Mouse (Mus musculus) c-Kit-negative CD71-positive TER-119-positive erythroid progenitor cells, embryonic 14.5 days (primary cell): ENCODE results near the gene Gm48552.

Experiments used
- DNase-seq: peaks from one replicate; pipeline ENCODE4 v3.0.0-alpha.2; 2013; ENCODE audit warnings: low read depth, low spot score

Gene Gm48552

DNA sequence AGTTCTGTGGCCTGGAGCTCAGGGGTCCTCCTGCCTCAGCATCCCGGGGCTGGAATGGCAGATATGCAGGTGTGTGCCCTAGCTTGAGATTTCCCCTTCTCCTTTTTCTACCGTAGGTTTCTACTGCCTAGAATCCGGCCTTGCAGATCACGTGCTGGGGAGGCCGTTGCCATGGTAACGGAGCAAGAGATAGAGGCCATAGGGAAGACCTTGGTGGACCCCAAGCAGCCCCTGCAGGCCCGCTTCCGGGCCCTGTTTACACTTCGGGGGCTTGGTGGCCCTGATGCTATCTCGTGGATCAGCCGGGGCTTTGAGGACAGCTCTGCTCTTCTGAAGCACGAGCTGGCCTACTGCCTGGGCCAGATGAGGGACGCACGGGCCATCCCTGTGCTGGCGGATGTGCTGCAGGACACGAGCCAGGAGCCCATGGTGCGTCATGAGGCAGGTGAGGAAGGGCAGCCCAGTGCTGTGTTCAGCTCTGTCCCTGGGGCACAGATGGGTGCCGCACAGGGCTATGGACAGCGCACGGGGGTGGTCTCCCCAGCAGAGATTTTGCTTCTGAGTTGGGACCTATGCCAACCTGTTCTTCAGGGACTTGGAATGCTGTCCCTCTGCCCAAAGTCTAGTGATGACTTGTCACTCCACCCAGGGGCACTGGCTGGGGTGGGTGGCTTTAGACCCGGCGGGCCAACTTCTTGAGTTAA lies 3.0 kb upstream of the Gm48552 start:
- no peak for DNase-seq

DNA sequence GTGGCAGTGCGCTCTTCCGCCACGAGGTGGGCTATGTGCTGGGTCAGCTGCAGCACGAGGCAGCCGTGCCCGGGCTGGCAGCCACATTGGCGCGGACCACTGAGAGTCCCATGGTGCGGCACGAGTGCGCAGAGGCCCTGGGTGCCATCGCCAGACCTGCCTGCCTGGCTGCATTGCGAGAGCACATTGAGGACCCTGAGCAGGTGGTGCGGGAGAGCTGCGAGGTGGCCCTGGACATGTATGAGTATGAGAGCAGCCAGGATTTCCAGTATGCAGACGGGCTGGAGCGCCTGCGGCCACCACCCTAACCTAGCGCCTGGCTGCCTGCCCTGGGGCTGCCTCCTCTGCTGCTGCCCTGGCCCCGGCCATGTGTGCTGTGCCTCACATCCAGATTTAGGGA lies 1.1 kb upstream of the Gm48552 start:
- no peak for DNase-seq

DNA sequence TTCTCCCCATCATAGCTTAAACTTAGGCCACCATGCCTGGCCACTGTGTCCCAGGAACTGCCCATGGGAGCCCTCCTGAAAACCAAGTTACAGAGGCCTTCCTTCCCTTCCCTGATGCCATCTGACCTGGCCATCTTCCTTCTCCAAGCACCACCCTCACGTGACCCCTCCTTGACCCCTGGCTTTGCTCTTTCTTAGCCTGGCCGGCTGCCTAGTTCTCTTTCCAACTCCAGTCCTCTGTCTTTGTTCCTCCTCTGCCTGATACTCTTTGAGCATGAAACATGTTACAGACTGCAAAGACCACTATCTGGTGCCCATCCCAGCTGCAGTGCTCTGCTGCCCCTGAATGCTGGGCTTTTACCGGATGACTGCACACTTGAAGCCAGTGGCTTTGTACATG lies 568 bp downstream of the Gm48552 start:
- no peak for DNase-seq

DNA sequence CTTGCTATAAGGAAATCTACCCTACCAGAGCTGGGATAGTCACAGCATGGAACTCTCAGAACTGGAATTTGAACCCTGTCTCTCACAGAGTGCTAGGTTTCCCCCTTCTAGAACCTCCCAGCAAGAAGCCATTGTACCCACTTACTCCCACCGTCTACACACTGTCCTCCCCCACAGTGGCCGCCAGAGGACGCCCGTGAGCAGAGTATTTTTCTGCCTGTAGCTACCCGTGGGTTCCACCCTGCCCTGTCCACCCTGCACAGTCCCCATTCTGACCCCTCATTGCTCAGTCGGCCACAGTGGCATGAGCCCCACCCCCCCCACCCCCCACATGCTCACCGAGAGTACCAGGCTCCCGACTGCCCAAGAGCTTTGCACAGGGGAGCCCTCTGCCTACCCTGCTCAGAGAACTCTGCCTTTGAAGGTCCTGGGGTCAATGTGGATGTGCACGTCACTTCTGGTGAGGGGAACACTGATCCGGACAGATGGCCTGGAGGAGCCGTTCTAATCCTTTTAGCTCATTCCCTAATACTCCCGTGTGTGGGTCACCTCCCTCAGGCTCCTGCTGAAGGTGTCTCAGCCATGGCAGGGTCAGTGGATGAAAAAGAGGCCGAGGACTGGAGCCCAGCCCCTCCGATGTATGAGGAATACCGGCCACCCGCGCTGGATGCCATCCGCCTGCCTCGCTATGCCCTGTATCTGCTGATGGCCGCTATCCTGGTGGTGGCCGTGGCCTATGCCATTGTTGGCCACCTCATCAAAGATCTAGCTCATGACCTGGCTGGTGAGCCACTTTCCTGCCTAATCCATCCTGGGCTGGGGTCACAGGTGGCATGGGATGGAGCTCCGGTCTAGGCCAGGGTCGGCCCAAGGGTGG lies 1.2 kb downstream of the Gm48552 start:
- no peak for DNase-seq

DNA sequence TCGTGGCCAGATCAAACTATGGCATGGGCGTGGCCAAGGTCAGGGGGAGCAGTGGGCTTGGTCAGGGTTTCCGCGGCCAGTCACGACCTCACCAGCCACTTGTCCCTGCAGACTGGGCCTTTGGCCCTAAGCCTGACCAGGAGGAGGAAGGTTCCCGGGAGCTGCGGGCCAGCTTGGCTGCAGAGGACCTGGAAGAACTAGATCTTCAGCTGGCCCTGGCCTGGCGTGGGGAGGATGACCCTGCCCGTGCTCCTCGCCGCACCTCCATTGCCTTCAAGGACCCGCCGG lies 1.8 kb downstream of the Gm48552 start:
- DNase-seq = no peak

DNA sequence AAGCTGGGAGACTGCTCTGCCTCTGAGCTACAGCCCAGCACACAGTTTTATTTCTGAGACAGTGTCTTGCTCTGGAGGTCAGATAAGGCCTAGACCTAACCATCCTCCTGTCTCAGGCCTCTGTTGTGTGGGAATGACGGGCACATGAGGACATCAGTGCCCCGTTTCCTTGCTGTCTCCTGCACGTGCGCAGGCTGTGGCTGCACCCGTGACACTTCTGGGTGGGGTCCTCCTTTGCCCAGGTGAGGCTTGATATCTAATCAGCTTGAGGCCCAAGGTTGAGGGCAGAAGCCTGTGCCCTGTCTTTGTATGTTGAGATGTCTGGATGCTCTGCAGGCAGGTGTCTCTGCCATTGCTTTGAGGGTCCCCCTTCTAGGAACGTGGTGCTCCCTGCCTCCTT lies 3.5 kb downstream of the Gm48552 start:
- no peak for DNase-seq

DNA sequence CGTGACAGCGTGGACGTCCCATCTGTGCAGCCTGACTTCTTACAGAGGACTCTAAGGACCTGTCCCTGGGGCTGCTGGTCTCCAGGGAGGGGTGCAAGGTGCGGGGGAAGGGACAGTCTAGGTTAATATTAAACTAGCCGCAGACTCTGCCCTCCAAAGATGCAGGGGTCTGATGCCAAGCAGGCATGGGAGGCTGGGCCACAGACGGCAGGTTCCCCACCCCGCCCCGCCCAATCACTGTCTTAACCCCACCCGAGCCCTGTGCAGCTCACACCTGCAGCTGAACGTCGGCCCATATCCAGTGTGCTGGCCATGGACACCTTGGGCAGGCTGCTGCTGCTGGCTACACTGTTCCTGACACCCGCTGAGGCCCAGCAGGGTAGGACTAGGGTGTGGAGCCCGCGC lies 4.0 kb downstream of the Gm48552 start, which contains the start of gene Smim24:
Smim24 (plus strand) TSS at position 271 of the 405 bp plus-strand sequence.
- no peak for DNase-seq

DNA sequence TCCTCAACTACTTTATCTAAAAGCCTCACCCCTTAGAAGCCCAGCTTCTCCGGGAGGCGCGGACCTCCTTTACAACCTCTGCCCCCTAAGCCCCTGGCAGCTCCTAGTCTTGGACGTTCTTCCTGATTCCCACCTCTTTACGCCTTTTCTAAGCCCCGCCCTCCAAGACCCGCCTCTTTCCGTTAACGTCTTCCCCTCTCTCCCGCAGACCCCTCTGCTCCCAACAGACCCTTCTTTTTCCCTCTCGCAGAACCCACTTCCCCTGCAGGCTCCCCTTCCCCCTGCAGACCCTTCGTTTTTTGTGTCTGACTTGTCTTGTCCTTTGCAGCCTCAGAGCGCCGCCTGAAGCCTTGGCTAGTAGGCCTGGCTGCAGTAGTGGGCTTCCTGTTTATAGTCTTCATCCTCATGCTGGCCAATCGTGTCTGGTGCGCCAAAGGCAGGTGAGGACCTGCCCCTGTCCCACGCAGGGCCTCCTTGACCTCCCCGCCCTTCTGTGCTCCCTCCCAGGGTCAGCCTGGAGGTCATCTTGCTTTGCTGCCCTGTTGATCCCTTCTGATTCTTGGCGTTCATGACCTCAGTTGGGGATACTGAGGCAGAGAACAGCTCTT lies 4.8 kb downstream of the Gm48552 start:
- DNase-seq = no peak

DNA sequence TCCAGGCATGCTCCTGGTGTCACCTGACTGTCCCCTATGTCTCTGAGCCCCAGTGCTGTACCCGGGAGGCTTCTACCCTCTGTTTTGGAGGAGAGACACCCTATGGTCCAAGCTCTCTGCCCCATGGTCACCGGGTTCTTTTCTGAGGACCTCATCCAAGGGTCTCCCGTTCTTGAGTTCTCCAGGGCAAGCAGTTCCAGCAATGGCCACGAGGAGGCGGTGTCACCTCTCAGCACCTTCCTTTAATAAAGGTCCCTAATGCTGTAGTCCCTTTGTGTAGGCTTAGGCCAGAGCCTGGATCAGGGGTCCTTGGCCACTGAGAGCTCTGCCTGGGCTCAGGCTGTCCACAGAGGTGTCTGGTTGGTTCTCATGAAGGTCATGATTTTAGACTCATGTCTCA lies 6.3 kb downstream of the Gm48552 start:
- DNase-seq = no peak

DNA sequence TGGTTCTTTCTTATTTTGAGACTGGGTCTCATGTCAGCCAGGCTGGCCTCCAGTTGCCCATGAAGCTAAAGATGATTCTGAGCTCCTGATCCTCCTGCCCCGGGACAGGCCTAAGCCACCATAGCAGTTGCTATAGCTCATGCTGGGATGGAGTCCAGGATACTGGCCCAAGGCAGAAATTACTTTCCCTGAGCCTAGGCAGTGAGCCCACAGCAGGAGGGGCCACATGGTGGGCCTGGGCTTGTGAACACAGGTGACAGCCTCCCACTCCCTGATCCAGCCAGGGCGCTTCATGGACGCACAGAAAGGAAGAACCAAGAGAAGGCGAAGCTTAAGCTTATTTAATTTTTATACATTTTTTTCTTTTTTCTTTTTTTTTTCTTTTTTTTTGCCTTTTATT lies 7.1 kb downstream of the Gm48552 start:
- DNase-seq = no peak

DNA sequence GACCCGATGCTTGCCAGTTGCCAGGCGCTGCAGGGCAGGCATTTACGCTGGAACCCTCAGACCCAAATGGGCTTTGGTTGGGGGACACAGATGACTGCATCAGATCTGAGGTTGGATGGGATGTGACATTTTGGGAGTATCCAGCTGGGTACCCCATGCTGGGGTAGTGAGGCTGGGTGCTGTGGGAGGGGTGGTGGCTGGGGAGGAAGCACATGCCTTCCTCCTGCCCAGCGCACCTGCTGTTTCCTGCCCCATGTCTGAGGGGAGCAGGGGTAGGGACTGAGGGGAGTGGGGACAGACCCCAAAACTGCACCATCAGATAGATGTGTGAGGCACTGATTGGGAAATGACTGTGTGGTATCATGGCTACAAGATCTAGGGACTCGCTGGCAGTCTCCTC lies 7.9 kb downstream of the Gm48552 start:
- DNase-seq = no peak

DNA sequence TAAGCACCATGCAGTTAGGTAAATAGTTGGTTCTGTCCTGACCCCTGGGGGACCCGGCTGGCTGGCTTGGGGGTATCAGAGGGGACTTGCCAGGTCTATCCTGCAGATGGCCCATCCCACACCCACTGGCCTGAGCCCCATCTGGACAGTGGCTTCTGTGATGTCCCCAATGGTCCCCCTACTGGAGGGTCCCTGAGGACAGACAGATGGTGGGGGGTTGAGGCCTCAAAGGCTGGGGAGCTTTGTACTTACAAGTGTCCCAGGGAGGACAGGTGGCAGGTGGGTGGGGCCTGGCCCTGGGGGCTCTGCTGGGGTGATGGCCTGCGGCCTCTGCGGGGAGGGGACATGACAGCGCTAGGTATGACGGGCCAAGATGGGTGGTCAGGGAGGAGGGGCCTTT lies 10.5 kb downstream of the Gm48552 start:
- DNase-seq = no peak

DNA sequence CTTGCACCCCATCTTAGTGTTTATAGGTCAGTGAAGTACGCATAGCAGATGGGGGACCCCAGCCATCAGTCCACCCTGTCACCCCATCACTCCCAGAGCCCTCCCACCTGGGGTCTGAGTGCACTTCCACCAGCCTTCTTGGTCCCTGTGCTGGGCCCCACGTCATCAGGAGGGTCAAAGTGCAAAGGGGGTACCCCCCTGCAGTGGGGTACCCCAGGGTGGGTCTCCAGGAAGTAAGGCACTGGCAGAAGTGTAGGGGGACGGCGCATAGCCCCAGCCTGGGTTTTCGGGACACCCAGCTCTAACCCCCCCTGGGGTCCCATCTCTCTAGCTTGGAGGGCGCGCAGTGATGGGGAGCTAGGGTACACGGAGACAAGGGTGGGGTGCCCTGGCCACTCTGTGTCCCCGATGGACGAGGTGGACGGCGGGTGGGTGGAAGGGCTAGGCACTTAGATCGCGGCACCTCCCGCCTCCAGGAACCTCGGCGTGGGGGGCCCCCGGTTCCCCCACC lies 11.0 kb downstream of the Gm48552 start:
- DNase-seq = no peak

DNA sequence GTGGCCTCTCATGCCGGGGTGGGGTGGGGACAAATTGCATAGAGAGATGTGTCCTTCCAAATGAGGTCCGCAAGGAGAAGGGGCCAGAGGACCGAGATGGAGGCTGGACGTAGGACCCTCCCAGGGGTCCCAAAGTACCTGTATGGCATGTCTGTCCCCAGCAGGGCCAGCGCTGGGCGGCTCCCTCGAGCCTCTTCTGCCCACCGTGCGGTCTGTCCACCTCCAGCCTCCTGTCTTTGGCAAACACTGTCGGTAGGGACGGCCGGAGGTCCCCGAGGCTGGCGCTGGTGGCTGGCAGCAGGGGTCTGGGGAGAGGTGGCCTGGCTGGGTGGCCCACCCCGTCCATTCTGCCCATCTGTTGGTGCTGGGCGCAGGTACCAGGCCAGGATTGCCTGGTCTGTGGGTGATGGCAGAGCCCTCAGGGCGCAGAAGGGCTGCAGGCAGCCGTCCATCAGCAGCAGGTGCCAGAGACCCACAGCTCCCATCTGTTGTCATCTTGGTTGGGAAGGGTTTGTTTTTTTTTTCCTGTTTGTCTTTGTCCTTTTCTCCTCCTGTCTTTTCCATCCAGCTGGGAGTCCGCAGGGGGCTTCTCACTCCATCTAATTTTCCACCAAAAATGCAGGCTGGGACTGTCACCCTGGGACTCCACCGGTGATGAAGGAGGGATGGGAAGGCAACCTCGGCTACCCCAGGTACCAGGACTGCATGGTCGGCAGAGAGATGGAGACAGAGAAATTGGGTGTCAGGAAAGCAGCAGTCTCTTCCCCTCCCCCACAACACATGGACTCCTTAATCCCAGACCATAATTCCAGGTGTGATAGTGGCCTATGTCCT lies 11.8 kb downstream of the Gm48552 start:
- DNase-seq = no peak

DNA sequence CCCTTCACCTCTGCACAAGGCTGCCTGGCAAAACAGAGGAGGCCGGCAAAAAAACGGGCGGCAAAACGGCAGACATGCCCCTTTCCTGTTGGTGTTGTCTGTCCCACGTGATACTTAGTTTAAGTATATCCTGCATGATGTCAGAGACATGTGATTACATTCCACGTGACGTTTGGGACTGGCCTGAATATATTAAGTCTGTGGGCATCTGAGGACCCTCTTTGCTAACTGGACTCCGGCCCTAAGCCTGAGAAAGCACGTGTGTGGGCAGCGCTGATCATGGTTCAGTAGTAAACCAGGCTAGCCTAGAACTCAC lies 12.4 kb downstream of the Gm48552 start:
- no peak for DNase-seq

DNA sequence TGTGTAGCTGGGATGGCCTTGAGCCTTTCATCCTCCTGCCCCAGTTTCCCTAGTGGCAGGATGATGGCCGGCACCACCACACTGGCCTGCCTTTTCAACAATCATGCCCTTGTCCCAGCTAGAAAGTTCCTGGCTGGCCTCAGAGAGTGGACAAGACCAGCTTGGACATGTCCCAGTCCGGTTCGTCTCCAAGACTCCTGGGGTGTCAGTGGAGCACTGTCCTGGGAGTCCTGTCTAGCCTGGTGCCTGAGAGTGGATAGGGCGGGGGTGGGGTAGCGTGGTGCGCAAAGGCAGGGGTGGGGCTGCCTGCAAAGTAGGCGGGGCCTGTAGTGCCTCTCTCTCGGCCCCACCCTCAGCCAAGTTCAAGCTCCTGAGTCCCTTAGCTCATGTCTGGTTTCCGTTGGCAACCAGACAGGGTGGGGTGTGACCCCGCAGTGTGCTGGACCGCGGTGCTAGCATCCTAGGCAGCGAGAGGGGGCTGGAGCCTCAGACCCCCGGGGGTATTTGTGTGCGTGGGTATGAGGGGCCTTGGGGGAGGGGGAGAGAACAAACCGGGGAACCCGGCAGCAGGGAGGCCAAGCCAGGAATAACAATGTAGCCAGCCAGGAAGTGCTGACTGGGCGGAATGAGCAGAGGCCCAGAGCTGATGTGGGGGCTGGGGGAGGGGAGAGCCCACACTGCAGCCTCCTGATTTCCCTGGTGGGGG lies 12.9 kb downstream of the Gm48552 start:
- DNase-seq = peak; percentile 62

DNA sequence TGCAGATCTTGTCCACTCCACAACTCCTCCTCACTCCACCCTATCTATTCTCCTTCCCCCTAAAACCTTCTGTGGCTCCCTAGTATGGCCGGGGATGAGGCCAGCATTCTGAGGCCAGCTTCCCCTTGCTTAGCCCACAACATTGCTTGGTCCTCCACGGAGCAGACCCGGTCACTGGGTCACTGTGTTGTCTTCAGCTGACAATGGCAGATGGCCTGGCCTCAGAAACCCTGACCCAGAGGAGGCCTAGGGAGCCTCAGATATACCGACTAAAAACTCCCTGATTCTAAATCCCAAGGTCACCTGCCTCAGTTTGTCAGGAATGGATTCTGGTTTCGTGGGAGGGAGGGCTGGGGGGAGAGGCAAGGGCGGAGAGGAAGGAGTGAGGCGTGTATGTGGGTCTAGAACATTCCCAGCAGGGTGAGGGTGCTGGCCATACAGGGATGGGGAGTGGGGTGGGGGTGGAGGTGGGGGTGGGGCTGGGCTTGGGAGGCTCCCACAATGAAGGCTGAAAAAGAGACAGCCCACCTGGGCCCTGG lies 13.5 kb downstream of the Gm48552 start:
- no peak for DNase-seq

DNA sequence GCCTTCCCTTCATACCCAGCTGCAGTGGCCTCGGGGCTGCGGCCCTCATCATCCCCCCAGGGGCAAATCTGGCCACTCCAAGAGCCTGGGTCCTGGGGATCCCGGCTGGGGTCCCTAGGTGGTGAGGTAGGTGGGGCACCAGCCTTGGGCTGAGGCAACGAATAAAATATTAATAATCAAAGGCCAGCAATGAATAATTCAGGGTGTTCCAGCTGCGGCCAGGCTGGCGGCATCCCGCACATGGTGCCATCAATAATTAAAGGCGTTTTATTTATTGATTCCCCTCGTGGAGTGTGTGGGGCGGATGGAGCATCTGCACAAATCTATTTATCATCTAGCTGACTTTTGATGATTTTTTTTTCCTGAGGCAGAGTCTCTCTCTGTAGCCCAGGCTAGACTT lies 14.7 kb downstream of the Gm48552 start:
- DNase-seq = no peak

DNA sequence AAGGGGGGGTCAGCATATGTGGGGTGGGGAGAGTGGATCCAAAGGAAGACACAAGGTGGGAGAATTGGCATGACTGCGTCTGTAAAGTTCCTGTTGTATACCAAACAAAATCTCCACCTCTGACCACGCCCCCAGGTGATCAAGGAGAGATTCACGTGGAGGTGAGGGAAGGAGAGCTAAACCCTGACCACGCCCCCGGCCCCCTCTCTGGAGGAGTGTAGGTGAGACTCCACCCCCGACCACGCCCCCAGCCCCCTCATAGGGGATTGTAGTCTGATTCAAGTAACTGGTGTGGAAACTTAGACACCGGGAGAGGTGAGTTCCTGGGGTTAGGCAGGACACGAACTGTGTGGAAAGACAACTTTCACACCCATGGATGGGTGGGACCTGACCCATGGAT lies 15.3 kb downstream of the Gm48552 start:
- no peak for DNase-seq

DNA sequence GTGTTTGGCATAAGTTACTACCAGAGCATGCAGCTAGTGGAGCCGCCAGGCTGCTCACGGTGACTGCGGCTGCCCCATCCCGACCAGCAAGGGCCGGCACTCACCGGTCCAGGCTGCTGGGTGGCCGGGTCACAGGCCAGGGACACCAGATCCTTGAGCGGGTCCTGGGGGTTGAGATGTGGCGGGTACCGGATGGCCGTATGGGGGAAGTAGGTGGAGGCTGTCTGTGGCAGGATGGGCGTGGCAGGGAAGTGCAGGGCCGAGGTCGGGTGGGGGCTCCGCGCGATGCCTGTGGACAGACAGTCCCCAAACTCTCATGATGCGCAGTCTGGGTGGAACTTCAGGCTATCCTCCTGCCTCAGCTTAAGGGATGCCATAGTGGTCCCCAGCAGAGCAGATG lies 15.9 kb downstream of the Gm48552 start:
- no peak for DNase-seq

DNA sequence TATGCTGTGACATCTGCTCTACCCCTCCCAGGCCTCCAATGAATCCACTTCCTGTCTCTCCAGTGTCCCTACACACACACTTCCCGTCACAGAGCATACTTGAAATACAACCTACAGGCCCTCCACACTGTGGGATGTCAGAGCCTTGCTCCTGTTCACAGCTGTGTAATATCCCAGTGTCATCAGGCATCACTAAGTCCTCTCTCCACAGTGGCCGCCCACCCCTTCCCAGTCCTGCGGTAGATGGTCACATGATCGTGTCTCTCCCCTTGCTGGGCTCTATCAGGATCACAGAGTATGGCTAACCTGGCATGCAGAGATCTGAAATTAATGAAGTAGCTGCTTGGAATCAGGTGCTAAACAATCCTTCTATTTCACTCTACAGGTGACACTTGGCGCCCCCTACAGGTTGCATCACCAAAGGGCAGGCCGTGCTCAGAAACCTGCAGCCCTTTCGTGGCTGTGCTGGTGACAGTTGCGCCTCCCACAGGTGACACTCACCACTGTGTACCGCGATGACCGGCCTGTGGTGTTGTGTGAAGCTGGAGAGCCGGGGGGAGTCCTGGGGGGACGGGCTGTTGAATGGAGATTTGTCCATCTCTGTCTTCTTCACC lies 16.9 kb downstream of the Gm48552 start:
- peak; percentile 57 for DNase-seq
